Mouse (Mus musculus): ENCODE measurements at regions not wholly inside any gene's neighbourhood (a gene's known extent, or its start where the extent isn't known, plus 50 kb on each side); places are given as distances from the start of the nearest gene placed in this dataset.

- ATAC-seq (ENCODE audit: low TSS enrichment) = peak; percentile 86
Observed at GRCm38 (mm10) chr4:152731988-152732387, 254.3 kb upstream of the Kcnab2 start.

- ATAC-seq (ENCODE audit: low TSS enrichment) = no peak
Observed at GRCm38 (mm10) chr4:152731082-152731720, 253.5 kb upstream of the Kcnab2 start.

GRCm38 (mm10) chr4:152729421-152729820 lies 251.8 kb upstream of the Kcnab2 start:
- ATAC-seq (ENCODE audit: low TSS enrichment) = no peak

GRCm38 (mm10) chr4:152725881-152726280 lies 248.2 kb upstream of the Kcnab2 start:
- ATAC-seq (ENCODE audit: low TSS enrichment) = no peak; the same call in 1 of the 2 replicates

- no peak for ATAC-seq (ENCODE audit: low TSS enrichment)
Observed at GRCm38 (mm10) chr4:152725423-152725822, 247.8 kb upstream of the Kcnab2 start.

GRCm38 (mm10) chr4:152724741-152725140 lies 247.1 kb upstream of the Kcnab2 start:
- no peak for ATAC-seq (ENCODE audit: low TSS enrichment)

GRCm38 (mm10) chr4:152724026-152724425 lies 246.4 kb upstream of the Kcnab2 start:
- no peak for ATAC-seq (ENCODE audit: low TSS enrichment)

- no peak for ATAC-seq (ENCODE audit: low TSS enrichment)
Observed at GRCm38 (mm10) chr4:152720528-152720927, 242.9 kb upstream of the Kcnab2 start.

GRCm38 (mm10) chr4:152719416-152720127 lies 241.9 kb upstream of the Kcnab2 start:
- ATAC-seq (ENCODE audit: low TSS enrichment) = no peak

- no peak for ATAC-seq (ENCODE audit: low TSS enrichment)
Observed at GRCm38 (mm10) chr4:152710339-152710738, 232.7 kb upstream of the Kcnab2 start.

- no peak for ATAC-seq (ENCODE audit: low TSS enrichment)
Observed at GRCm38 (mm10) chr4:152700217-152700616, 222.5 kb upstream of the Kcnab2 start.

- ATAC-seq (ENCODE audit: low TSS enrichment) = no peak; the same call in 1 of the 2 replicates
Observed at GRCm38 (mm10) chr4:152697247-152697960, 219.7 kb upstream of the Kcnab2 start.

- no peak for ATAC-seq (ENCODE audit: low TSS enrichment)
Observed at GRCm38 (mm10) chr4:152691735-152692134, 214.1 kb upstream of the Kcnab2 start.

GRCm38 (mm10) chr4:152691302-152691701 lies 213.6 kb upstream of the Kcnab2 start:
- ATAC-seq (ENCODE audit: low TSS enrichment) = no peak; the same call in 1 of the 2 replicates

GRCm38 (mm10) chr4:152690766-152691165 lies 213.1 kb upstream of the Kcnab2 start:
- ATAC-seq (ENCODE audit: low TSS enrichment) = no peak

GRCm38 (mm10) chr4:152689831-152690230 lies 212.2 kb upstream of the Kcnab2 start:
- ATAC-seq (ENCODE audit: low TSS enrichment) = no peak

- ATAC-seq (ENCODE audit: low TSS enrichment) = no peak
Observed at GRCm38 (mm10) chr4:152686509-152687081, 208.9 kb upstream of the Kcnab2 start.

GRCm38 (mm10) chr4:152674140-152674539 lies 196.5 kb upstream of the Kcnab2 start:
- no peak for ATAC-seq (ENCODE audit: low TSS enrichment)

GRCm38 (mm10) chr4:152663482-152663881 lies 185.8 kb upstream of the Kcnab2 start:
- ATAC-seq (ENCODE audit: low TSS enrichment) = no peak

- ATAC-seq (ENCODE audit: low TSS enrichment) = no peak
Observed at GRCm38 (mm10) chr4:152663069-152663468, 185.4 kb upstream of the Kcnab2 start.

GRCm38 (mm10) chr4:152662439-152662838 lies 184.8 kb upstream of the Kcnab2 start:
- no peak for ATAC-seq (ENCODE audit: low TSS enrichment)

- ATAC-seq (ENCODE audit: low TSS enrichment) = no peak
Observed at GRCm38 (mm10) chr4:152650198-152650597, 172.5 kb upstream of the Kcnab2 start.
